Mouse (Mus musculus) kidney, embryonic 16.5 days (tissue): Measurements from ENCODE around the gene Slc25a5. TPM values are rescaled to one million over a fixed set of nuclear protein-coding genes. Genes with fewer than 3 reads are reported as not detected.

Experiments used
- ATAC-seq: fragments of 200-750 bp; cut with Nextera tagmentation; 2 replicates; pipeline ENCODE4 v1.8.0; 2017; ENCODE audit warnings: moderate TSS enrichment; ENCODE audit not compliant: low FRiP score, low TSS enrichment
- H3K27ac ChIP-seq: fragments of 300-500 bp; sonication (generic); 2 replicates; pipeline ENCODE4 v1.5.1; 2014; ENCODE audit warnings: low read length
- H3K27me3 ChIP-seq: fragments of 300-500 bp; sonication (generic); 2 replicates; pipeline ENCODE4 v1.6.1; 2014; ENCODE audit warnings: low read length, control low read depth, mixed read lengths; ENCODE audit not compliant: insufficient read depth
- H3K36me3 ChIP-seq: fragments of 300-500 bp; sonication (generic); 2 replicates; pipeline ENCODE4 v1.6.1; 2014; ENCODE audit warnings: low read length, control low read depth, mixed read lengths; ENCODE audit not compliant: insufficient read depth
- H3K4me1 ChIP-seq: fragments of 300-500 bp; sonication (generic); 2 replicates; pipeline ENCODE4 v1.6.1; 2014; ENCODE audit warnings: low read length, control low read depth, mixed read lengths; ENCODE audit not compliant: insufficient read depth
- H3K4me2 ChIP-seq: fragments of 300-500 bp; sonication (generic); replicated peaks from 2 replicates; pipeline ENCODE4 v1.6.1; 2014; ENCODE audit warnings: low read depth, low read length
- H3K4me3 ChIP-seq: fragments of 300-500 bp; sonication (generic); 2 replicates; pipeline ENCODE4 v1.5.1; 2014; ENCODE audit warnings: mild to moderate bottlenecking, low read length
- H3K9ac ChIP-seq: fragments of 300-500 bp; sonication (generic); replicated peaks from 2 replicates; pipeline ENCODE4 v1.6.1; 2014; ENCODE audit warnings: low read length
- H3K9me3 ChIP-seq: fragments of 300-500 bp; sonication (generic); 2 replicates; pipeline ENCODE4 v1.6.1; 2016; ENCODE audit warnings: low read length, control low read depth
- WGBS: fragments of 180-500 bp; shearing (Covaris S2); extraction: QIAGEN DNeasy Blood & Tissue Kit; methylation state at CpG from one replicate; pipeline ENCODE4 v1.1.7; 2014; 5-methylcytosine and 5-hydroxymethylcytosine counted together
- polyA plus RNA-seq: library from polyadenylated mRNA; unstranded; fragments of >200 nt; fragmentation: Nextera tagmentation; extraction: Ambion mirVana; gene quantifications from 2 replicates; pipeline ENCODE4 v1.2.1, GENCODE M21; 2015

Gene Slc25a5
- polyA plus RNA-seq: 924 and 964 TPM in 2 replicates

- no peaks in the 10 kb centered on the region for H3K27me3 ChIP-seq
- peak within 1 kb of the TSS; percentile 69 for H3K4me3 ChIP-seq
- ATAC-seq: peak; percentile 97
- peak within 1 kb of the TSS; percentile 90 for H3K27ac ChIP-seq
- no peaks in the 10 kb centered on the region for H3K4me1 ChIP-seq
- peaks cover 7% of the 10 kb centered on the region; the same call in 1 of the 2 replicates for H3K36me3 ChIP-seq
- 19% methylated on average over 40 of the region's 41 CpGs for WGBS
- H3K4me2 ChIP-seq: peak within 1 kb of the TSS; percentile 55
- peak within 1 kb of the TSS; percentile 69 for H3K9ac ChIP-seq
- no peaks in the 10 kb centered on the region for H3K9me3 ChIP-seq
Measured at GRCm38 (mm10) chrX:36795424-36796162, at the start of gene Slc25a5. TSS of gene Slc25a5 (plus strand) at chrX:36795651.

- 74% methylated on average over 8 of the region's 8 CpGs for WGBS
- no peak overlapping the region for H3K27ac ChIP-seq
- no peak overlapping the region for H3K4me3 ChIP-seq
- no peak overlapping the region for H3K9ac ChIP-seq
- no peak overlapping the region for H3K4me2 ChIP-seq
- H3K4me1 ChIP-seq: peaks cover 8% of the 10 kb centered on the region; the same call in 1 of the 2 replicates
- no peaks in the 10 kb centered on the region for H3K9me3 ChIP-seq
- no peaks in the 10 kb centered on the region for H3K27me3 ChIP-seq
- ATAC-seq: no peak
- no peaks in the 10 kb centered on the region for H3K36me3 ChIP-seq
Measured at GRCm38 (mm10) chrX:36746789-36747188, 48.7 kb upstream of the Slc25a5 start.

- WGBS: 57% methylated on average over 3 of the region's 3 CpGs
- Histone ChIP-seq H3K9ac (no peak overlapping the region), H3K4me1 (peaks cover 7% of the 10 kb centered on the region; the same call in 1 of the 2 replicates), H3K4me2 (no peak overlapping the region), H3K9me3 (no peaks in the 10 kb centered on the region), H3K4me3 (no peak overlapping the region), H3K36me3 (no peaks in the 10 kb centered on the region), H3K27ac (0 out of 2 replicates have a peak overlapping the region, but pooled peaks have one; percentile 14), H3K27me3 (no peaks in the 10 kb centered on the region)
- peak; percentile 73; the same call in 1 of the 2 replicates for ATAC-seq
Measured at GRCm38 (mm10) chrX:36748573-36748972, 46.9 kb upstream of the Slc25a5 start.

- Histone ChIP-seq H3K4me3 (no peak overlapping the region), H3K27ac (no peak overlapping the region), H3K4me2 (no peak overlapping the region), H3K36me3 (no peaks in the 10 kb centered on the region), H3K9ac (no peak overlapping the region), H3K9me3 (no peaks in the 10 kb centered on the region), H3K4me1 (peaks cover 7% of the 10 kb centered on the region; the same call in 1 of the 2 replicates), H3K27me3 (no peaks in the 10 kb centered on the region)
- 64% methylated on average over 6 of the region's 6 CpGs for WGBS
- ATAC-seq: no peak
Measured at GRCm38 (mm10) chrX:36749281-36749785, 46.1 kb upstream of the Slc25a5 start.

DNA sequence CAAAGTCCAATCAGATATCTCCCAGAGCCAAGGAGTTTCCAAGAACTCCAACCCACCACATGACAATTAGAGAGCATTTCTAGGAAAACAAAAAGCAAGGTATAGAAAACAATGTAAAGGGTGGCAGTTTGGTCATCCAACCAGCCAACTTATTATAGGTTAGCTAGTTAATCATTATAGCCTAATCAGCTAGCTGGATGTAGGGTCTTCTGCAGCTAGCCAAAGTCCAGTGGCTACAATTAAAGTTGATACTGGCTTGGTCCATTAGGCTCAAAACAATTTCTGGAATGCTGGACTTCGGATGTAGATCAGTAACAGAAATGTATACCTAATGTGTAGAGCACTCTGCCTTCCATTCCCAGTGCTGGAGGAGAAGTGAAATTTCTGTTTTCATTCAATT is 44.9 kb upstream of the Slc25a5 start:
- peak; percentile 52 for ATAC-seq
- H3K27ac ChIP-seq: no peak overlapping the region
- 43% methylated on average over 1 of the region's 1 CpGs for WGBS
- H3K9me3 ChIP-seq: no peaks in the 10 kb centered on the region
- H3K4me3 ChIP-seq: no peak overlapping the region
- peaks cover 7% of the 10 kb centered on the region; the same call in 1 of the 2 replicates for H3K4me1 ChIP-seq
- no peak overlapping the region for H3K9ac ChIP-seq
- H3K4me2 ChIP-seq: no peak overlapping the region
- H3K36me3 ChIP-seq: no peaks in the 10 kb centered on the region
- H3K27me3 ChIP-seq: no peaks in the 10 kb centered on the region

- Histone ChIP-seq H3K9ac (no peak overlapping the region), H3K27me3 (no peaks in the 10 kb centered on the region), H3K9me3 (no peaks in the 10 kb centered on the region), H3K4me2 (no peak overlapping the region), H3K27ac (no peak overlapping the region), H3K4me1 (peaks cover 7% of the 10 kb centered on the region; the same call in 1 of the 2 replicates), H3K4me3 (no peak overlapping the region), H3K36me3 (no peaks in the 10 kb centered on the region)
- WGBS: 89% methylated on average over 3 of the region's 3 CpGs
- no peak for ATAC-seq
Measured at GRCm38 (mm10) chrX:36752586-36752985, 42.9 kb upstream of the Slc25a5 start.

- ATAC-seq: no peak
- no peaks in the 10 kb centered on the region for H3K4me1 ChIP-seq
- H3K27me3 ChIP-seq: no peaks in the 10 kb centered on the region
- no peak overlapping the region for H3K27ac ChIP-seq
- H3K4me3 ChIP-seq: no peak overlapping the region
- no peak overlapping the region for H3K4me2 ChIP-seq
- no peaks in the 10 kb centered on the region for H3K9me3 ChIP-seq
- no peaks in the 10 kb centered on the region for H3K36me3 ChIP-seq
- WGBS: 78% methylated on average over 7 of the region's 7 CpGs
- no peak overlapping the region for H3K9ac ChIP-seq
Measured at GRCm38 (mm10) chrX:36757796-36758472, 37.5 kb upstream of the Slc25a5 start.

GRCm38 (mm10) chrX:36758566-36758965 is 36.9 kb upstream of the Slc25a5 start:
- Histone ChIP-seq H3K4me2 (no peak overlapping the region), H3K27ac (no peak overlapping the region), H3K9me3 (no peaks in the 10 kb centered on the region), H3K4me1 (no peaks in the 10 kb centered on the region), H3K4me3 (no peak overlapping the region), H3K9ac (no peak overlapping the region), H3K36me3 (no peaks in the 10 kb centered on the region), H3K27me3 (no peaks in the 10 kb centered on the region)
- no peak for ATAC-seq
- 70% methylated on average over 6 of the region's 6 CpGs for WGBS

- H3K4me3 ChIP-seq: no peak overlapping the region
- H3K9me3 ChIP-seq: no peaks in the 10 kb centered on the region
- 62% methylated on average over 6 of the region's 6 CpGs for WGBS
- ATAC-seq: no peak
- no peaks in the 10 kb centered on the region for H3K27me3 ChIP-seq
- H3K4me1 ChIP-seq: no peaks in the 10 kb centered on the region
- no peaks in the 10 kb centered on the region for H3K36me3 ChIP-seq
- H3K9ac ChIP-seq: no peak overlapping the region
- H3K27ac ChIP-seq: peak overlapping the region; percentile 15; the same call in 1 of the 2 replicates
- no peak overlapping the region for H3K4me2 ChIP-seq
Measured at GRCm38 (mm10) chrX:36760946-36761635, 34.4 kb upstream of the Slc25a5 start.
